Mouse (Mus musculus): Measurements from ENCODE around the gene Gm20422. TPM values are rescaled to one million over a fixed set of nuclear protein-coding genes. Genes with fewer than 3 reads are reported as not detected.

Gm20422 gene
- total RNA-seq, 2 experiments from 2014 or later, result 1.7 to 4.0 TPM

GRCm38 (mm10) chr8:69793666-69794065, 19.0 kb upstream of the Gm20422 start:
- no peak for DNase-seq

- DNase-seq, result peak in 1 of 2 experiments; percentile 25
Observed at GRCm38 (mm10) chr8:69791415-69792068, 16.9 kb upstream of the Gm20422 start.

DNA sequence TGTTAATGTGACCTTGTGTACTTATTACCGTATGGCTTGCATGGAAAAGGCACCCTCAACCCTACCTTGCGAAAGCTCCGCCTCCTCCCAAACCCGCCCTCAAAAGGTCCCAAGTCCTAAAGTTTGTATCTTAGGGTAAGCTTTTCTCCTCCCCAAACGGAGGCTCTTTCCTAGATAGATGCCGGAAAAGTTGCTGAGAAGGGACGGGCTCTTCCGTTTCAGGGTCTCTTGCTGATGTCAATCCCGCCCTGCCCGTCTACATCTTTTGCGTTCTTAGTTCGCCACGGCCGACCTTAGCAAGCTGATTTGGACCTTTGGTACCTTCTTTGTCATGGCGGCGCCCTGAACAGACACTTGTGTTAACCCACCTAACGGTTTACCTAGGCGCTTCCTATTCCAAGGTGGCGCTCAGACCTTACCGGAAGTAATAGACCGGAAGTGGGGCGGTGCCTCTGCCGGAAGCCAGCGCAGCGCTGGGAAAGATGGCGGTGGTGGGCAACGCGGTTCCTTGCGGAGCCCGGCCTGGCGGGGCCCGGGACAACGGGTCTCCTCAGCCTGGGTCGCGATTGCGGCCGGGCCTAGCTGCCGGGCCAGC, 16.2 kb upstream of the Gm20422 start, which contains the start of the genes Atp13a1 and Zfp866:
Gene Atp13a1 (plus strand): TSS at position 391 of the 595 bp plus-strand sequence.
Gene Zfp866 (minus strand): TSS at position 406 of the 595 bp plus-strand sequence.
- peak; percentile 91 to 93 for DNase-seq

GRCm38 (mm10) chr8:69790364-69790763, 15.7 kb upstream of the Gm20422 start:
- DNase-seq, result no peak

- DNase-seq, result no peak
Observed at GRCm38 (mm10) chr8:69789731-69790130, 15.0 kb upstream of the Gm20422 start.

DNA sequence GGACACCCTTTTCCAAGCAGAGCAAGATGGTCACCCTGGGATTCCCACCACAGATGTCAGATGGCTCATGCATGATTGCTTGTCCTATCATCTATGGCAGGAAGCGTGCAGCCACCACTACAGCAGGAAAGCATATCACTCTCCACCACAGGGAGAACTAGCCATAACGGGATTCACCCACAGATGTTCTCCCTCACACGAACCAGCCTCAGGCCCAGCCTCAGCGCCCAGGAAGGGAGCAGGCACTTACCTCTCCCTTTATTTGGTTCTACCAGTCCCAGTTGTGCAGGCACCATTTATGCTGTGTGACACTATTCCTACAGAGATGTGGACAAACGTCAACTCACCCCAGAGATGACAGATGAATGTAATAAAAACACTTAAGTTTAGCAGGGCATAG, 14.4 kb upstream of the Gm20422 start:
- no peak for DNase-seq

DNA sequence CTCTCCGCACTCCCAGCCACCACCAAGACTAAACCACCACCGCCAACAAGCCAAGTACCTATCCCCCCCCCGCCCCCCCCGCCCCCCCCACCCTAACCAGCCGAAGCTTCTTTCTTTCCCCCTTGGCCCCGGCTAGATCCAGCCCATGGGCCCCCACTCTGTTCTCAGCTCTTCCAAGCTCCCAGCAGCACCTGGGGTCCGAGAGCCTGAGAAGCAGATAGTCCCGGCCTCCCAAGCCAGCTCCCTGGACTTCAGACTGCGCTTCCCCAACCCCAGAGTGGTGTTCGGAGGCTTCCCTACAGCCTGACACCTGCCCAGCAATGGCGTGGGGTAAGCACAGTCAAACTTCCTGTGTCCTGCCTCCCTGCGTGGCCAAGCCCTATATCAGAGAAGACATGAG, 2.4 kb upstream of the Gm20422 start:
- DNase-seq, result no peak

DNA sequence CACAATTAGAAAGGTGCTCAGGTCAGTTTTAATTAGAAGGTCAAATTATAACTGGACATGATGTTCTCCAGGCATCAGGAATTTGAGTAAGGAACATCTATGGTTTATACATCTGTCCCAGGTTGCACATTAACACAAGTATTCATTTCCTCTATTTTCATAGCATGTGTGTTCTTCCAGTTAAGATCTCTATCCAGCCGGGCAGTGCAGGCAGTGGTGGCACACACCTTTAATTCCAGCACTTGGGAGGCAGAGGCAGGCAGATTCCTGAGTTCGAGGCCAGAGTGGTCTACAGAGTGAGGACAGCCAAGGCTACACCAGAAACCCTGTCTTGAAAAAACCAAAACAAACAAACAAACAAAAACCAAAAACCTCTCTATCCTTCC, 456 bp upstream of the Gm20422 start:
- DNase-seq, result no peak

GRCm38 (mm10) chr8:69772106-69772505, 2.6 kb downstream of the Gm20422 start:
- DNase-seq, result no peak

- no peak for DNase-seq
Observed at GRCm38 (mm10) chr8:69771221-69771620, 3.5 kb downstream of the Gm20422 start.

- DNase-seq, result no peak
Observed at GRCm38 (mm10) chr8:69761814-69762445, 12.8 kb downstream of the Gm20422 start.

DNA sequence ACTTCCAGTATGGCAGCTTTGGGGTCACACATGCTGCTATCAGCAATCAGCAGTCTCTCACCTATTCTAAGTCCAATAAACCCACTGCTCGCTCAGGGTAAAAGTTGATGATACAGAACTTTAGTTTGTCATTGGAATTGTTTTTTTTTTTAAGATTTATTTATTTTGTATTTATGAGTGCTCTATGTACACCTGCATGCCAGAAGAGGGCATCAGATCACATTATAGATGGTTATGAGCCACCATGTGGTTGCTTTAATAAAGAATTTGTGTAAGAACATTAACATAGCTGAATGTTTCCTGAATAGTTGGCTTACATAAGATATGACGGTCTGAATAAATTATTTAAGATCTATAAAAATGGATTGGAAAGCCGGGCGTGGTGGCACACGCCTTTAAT, 16.4 kb downstream of the Gm20422 start:
- no peak for DNase-seq

GRCm38 (mm10) chr8:69752437-69752836, 22.2 kb downstream of the Gm20422 start:
- no peak for DNase-seq

DNA sequence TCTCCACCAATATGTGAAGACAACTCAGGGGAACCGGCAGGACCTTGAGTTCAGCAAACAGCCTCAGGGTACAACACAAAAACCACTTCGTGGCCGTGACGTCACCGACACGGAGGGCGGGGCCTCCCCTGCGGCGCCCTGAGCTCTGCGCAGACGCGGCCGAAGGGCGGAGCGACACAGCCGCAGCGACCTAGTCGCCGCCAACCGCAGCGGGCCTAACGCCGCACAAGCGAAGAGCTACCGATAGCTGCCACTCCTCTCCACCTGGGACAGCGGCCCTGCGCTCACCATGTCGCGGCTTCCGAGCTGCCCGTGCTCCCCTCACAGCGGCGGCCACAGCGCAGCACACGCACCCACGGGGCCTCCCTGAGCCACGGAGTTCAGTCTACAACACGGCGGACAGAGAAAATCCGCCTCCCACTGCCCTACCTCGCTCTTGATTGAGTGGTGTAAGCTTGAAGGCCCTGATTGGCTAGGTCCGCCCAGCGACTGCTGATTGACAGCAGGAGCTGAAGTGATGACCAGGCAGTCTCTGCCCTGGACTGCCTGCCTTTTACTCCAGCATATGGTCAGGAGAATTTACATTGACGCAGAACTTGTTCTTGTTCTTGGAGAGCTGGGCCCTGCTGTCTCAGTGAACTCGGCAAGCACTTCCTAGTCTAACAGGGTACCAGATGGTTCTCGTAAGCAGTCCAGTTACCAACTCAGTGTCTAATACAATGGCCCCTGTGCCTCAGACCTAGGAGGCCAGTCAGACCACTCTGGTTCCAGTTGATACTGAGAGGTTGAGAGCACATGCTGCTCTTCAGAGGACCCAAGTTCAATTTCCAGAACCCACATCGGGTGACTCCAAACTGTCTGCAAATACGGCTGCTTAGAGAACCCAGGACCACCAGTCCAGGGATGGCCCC, 24.9 kb downstream of the Gm20422 start, which contains the start of gene Zfp963:
Gene Zfp963 (minus strand): TSS at position 427 of the 911 bp plus-strand sequence.
- peak; percentile 96 to 98 for DNase-seq

DNA sequence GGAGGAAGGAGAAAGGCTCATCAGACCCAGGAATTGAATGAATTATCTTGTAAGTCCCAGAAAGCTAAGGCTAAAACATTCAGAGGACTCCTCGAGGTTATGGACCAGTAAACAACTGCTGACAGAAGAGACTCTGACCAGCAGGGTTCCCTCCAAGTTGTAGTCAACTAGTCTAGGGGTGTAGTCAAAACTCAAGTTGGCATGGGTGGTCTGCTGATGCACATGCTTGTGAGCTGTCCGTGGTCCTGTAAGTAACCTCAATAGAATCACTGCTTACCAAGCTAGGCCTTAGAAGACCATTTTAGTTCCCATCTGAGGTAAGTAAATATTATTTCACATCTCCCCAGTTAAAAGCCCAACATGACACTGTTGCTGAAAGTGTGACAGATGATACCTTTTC, 33.5 kb downstream of the Gm20422 start:
- DNase-seq, result no peak

DNA sequence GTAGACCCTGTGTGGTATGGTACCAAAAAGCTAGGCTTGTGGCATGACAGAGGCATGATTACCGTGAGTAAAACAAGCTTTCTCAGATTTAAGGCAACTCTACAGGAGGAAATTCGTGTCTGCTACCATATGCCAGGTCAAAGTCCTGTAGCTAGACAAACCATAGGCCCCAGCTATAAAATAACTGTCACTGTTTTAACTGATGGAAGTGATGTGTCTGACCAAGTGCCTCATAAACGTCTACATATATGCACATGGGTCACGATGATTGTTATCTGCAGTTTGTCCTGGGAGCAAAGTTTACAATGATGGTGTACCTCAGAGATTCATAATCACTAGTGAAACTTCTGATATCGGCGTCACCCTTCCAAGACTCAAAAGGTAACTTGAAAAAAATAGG, 33.9 kb downstream of the Gm20422 start:
- no peak for DNase-seq

- no peak for DNase-seq
Observed at GRCm38 (mm10) chr8:69735495-69735894, 39.2 kb downstream of the Gm20422 start.

DNA sequence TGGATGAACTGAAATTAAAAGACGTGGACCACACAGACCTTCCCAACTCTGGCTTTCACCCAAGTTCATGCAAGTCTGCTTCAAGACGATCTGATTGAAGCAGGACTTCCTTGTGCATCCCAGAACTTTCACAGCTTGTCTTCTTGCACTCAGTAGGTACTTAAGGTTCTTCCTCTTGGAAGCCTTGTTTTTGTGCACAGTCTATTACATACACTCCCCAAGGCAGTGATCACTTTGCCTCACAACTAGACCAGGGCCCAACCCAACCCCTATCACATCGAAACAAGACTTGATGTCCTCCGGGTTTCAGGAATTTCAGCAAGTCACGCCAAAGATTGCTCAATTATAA, 57.5 kb downstream of the Gm20422 start:
- DNase-seq, result no peak

GRCm38 (mm10) chr8:69716403-69717231, 58.1 kb downstream of the Gm20422 start:
- DNase-seq, result peak; percentile 95 to 99

- DNase-seq, result no peak
Observed at GRCm38 (mm10) chr8:69715366-69715765, 59.3 kb downstream of the Gm20422 start.

DNA sequence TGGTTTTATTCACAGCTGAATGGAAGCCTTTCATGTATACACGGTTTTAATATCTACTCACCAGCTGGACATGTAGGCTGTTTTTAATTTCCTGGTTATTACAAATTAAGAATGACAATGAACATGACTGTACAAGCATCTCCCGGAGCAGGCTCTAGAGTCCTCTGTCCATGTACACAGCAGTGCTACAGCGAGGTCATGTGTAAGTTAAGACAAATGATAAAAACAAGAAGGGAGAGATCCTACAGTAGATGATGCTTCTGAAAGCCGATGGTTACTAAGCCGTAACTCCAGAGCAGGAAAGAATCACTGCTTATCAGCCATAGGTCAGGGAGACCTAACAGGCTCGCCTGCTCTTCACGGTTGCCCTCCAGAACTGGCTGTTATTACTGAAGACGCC, 61.2 kb downstream of the Gm20422 start:
- no peak for DNase-seq
